Mouse (Mus musculus) c-Kit-negative CD71-positive TER-119-positive erythroid progenitor cells, embryonic 14.5 days (primary cell): Measurements from ENCODE around the gene Tnfsf14.

Source experiments
- DNase-seq: peaks from one replicate; pipeline ENCODE4 v3.0.0-alpha.2; 2013; ENCODE audit warnings: low read depth, low spot score

Gene Tnfsf14

DNA sequence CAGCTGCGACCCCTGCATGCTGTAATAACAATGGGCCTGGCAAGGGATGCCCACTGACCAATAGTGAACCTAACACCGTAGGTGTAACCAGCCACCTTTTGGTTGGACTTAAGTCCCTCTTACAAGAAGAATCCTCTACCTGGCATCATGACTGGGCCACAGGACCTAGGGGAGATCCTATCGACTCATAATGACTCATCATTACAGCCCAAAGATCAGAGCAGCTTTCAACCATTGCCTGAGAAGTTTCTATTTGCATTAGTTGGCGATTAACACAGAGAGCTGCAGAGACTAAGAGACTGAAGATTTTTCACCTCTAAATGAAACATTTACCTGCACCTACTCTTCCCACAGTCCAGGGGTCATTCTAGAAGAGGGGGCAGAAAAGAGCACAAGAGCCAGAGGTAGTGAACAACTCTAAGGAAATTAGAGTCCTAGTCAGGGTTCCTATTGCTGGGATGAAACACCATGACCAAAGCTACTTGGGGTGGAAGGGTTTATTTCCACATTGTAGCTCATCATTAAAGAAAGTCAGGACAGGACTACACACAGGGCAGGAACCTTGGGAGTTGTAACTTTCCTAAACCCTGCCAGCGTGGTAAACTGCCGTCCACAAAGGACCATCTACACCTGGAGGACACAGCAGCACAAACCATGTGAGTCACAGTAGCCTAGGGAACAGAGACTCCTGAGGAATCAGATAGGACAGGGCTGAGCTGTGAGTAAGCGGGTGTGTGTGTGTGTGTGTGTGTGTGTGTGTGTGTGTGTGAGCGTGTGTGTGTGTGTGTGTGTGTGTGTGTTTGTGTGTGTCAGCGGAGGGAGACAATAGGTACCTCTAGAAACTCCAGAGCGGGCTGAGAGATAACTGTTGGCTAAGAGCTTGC, 8.1 kb upstream of the Tnfsf14 start:
- no peak for DNase-seq

DNA sequence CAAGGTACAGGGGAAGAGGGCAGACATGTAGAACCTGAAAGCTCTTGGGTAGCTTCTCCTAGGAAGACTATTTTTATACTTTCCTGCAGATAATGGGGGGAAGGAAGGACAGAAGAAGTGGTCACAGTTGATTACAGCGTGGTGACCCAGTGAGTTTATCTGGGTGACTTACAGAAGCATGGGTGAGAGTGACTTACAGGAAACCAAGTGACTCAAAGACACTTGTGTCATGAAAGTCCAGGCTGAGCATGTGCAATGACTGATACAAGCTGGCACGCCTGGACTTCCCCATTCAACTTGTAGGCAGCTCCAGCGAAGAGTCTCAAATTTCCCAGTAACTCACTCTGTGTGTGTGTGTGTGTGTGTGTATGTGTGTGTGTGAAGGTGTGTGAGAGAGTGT, 4.3 kb upstream of the Tnfsf14 start:
- no peak for DNase-seq

DNA sequence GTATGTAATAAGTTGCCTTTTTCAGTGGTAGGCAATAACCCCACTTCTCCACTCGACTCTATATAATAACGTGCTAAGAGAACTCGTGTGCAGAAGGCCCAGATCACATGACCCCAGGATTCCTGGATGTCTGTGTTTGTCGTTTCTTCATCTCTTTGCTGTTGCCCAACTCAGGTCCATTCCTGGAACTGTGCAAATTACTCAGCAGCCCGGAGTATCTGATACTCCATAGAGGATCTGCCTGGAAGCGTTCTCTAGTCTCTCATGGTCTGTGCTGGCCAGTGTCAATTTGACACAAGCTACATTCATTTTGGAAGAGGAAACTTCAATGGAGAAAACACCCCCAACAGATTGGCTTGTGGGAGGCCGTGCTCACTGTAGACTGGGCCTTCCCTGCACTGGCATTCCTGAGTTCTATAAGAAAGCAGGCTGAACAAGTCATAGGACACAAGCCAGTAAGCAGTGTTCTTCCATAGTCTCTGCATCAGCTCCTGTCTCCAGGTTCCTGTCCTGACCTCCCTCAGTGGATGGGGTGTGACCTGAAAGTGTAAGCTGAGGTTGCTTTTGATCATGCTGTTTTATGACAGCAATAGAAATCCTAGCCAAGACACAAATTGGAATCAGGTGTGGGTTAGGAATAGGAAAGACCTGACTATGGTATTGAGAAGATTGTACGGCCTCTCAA, 1.5 kb upstream of the Tnfsf14 start:
- DNase-seq = no peak

DNA sequence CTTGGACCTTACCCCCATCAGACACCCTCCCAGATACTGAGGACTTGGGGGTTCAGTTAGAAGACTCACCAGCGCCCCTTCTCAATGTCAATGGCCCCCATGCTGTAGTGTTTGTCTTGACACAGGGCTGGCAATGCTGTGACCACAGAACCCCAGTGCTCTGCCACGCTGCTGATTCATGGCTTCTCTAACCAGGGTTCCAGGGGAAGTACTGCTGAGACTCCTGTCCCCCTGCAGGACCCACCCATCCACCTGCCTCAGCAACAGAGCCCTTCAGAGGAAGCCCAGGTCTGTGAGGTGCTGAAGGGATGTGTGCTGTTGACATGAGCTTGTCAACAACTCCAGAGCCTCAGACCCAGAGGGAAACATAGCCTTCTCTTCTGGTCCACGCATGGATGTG, 794 bp upstream of the Tnfsf14 start:
- DNase-seq = no peak

DNA sequence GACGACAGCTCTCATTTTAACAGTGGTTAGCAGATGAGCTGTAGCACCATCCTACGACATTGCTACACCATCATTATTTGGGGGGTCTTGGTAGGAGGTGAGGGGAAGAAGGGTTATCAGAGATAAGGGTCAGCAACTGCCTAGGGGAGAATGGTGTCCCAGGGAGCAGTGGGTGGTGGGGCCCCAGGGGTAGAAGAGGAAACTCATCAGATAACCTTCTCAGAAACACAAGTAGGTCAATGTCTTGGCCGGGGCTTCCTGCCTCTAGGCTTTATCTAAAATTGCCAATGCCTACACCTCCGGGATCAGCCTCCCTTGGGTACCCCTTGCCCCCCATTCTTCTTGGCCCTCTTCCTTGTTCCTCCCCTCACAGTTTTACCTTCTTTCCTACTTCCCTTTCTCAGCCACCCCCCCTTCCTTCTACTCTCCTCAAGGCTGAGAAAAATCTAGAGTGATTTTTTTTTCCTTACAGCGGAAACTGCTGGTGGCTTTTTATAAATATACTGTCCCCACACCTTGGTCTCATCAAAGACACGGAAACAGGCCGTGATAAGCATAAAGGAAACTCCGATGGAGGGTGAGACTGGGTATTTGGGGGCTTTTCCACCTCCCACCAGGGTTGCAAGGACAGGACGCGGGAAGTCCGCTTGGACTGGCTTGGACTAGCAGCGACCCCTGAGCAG, 5.3 kb downstream of the Tnfsf14 start:
- no peak for DNase-seq

DNA sequence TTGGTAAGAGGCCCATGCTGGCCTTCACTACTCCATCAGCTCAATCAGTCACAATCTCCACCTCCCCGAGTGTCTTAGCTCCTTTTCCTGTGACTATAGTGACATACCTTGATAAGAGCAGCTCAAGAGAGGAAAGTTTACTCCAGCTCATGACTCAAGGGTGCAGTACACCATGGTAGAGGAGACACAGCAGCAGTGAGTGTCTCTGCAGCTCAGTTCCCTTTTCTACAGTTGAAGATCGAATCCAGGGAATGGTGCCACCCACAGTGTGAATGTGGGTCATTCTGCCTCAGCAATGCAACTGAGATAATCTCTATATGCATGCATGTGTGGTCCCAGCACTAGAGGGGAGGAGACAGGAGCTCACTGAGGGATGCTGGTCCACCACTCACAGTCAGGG, 8.3 kb downstream of the Tnfsf14 start:
- DNase-seq = no peak

DNA sequence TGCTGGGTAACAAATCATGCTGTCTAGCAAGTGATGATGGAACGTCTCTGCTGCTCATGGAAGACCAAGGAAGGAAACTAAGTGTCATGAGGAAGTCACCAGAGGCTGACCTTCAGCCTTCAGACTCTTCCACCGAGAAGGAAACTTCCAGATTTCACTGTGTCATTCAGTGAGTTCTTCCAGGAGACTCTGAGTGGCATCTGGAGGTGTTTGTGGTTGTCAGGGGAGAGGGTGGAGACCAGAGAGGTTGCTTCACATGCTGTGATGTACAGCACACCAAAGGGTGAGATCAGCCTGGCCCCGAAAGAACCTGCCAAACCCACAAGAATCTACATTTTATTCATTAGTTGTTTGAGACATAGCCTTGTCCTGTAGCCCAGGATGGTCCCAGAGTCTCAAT, 11.1 kb downstream of the Tnfsf14 start:
- DNase-seq = no peak

DNA sequence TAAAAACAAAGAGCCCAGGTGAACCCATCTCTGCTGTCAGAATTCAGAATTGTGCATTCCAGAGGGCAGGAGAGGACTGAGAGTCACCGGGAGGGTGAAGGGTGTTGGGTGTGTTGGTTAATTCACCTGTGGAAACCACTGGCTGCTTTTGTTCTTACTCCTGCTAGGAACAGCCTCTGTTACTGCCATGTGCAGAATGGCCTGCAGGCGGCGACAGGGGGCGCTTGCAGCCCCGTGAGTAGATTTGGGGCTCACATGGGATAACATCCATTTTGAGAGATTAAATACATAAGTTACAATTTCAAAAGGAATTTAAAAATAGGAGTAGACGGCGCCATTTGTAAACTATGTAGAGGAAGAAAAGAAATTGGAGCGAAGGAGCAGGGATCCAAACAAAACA, 13.6 kb downstream of the Tnfsf14 start:
- no peak for DNase-seq

DNA sequence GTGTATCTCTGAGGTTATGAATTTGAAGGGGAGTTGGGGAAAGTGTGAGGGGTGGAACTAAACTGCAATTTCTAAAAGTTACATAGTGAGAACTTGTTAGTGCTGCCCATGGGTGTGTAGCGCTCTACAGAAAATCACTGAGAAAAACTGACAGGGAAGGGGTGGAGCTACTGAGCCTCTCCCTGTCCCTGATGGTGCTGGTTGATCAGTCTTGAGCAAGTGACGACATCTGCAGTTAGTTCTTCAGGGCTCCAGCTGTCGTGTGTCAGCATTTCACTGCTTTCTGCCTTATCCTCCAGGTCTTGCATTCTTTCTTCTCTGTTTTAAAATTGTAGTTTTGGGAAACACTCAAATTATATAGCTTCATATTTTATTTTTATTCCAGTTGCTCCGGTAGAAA, 20.6 kb downstream of the Tnfsf14 start:
- DNase-seq = no peak

DNA sequence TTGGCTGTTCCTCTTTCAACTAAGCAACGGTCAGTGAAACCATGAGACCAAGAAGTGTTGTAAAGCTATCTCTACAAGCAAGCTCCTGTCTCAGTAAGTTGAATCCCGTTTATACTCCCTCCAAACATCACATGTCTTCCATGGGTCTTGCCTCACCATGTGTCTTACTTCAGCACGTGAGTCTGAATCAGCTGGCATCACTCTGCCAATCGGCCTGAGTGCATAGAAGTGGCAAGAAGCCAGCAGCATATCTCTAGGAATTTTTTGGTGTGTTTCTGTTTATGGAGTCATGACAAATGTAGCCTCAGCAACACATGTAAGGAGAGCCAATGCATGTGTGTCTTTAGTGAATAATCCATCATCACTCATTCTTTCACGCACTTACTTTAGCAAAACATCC, 21.6 kb downstream of the Tnfsf14 start:
- no peak for DNase-seq

DNA sequence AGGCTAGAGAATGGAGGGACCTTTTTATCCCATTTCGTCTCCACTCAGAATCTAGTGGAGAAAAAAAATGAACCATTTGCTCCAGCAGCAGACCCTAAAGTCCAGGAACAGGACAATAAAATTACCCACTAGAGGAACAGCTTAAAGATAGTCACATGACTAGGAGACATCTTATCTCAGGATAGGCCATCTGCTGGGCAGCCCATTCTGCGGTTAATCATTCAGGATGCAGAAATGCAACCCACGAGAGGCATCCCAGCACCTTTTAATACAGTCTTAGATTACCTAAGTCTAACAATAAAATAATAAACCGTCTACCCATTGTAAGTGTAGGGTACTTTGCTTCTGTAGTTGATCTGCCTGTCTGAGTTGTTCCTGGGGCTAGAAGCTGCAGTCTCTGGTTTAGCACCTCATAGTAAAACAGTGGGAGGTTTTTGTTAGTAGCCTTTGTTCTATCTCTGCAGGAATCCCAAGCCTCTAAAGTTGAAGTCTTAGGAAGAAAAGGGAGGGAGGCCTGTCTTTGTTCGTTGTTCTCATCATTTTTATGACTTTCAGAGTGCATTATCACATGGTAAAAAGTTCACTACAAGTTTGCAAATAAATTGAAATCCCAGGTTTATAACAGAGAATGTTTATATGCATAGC, 23.2 kb downstream of the Tnfsf14 start:
- no peak for DNase-seq

DNA sequence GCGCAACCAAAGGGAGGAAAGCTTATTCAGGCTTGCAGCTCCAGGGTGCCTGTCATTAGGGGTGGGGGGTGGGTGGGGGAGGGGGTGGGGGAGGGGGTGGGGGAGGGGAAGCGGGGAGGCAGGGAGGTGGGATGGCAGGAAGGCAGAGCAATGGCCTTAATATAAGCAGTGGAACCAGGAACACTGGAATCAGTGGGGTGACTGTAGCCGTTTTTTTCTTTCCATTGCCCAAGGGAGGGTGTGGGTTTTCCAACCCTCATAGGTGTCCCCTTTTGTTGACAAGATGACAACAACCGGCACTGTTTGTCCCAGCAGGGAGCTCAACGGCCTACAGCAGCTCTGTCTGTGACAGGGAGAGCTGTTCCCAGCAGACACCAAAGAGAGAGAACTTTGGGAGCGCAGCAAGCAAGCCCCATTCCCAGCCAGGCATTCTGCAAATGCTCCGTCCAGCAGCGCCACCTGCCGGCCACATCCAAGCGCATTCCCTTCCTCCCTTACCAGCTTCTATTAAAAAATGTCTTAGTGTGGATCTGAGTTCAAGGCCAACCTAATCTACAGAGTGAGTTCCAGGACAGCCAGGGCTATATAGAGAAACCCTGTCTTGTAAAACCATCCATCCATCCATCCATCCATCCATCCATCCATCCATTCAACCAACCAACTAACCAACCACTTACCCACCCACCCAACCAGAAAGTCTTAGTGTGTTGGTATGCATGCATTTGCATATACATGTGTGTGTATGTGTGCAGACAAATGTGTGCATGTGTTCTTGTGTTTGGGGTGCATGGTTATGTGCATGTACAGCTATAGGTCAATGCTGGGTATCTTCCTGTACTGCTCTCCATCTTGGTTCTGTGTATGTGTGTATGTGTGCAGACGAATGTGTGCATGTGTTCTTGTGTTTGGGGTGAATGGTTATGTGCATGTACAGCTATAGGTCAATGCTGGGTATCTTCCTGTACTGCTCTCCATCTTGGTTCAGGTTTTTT, 26.9 kb downstream of the Tnfsf14 start:
- DNase-seq = peak; percentile 44

DNA sequence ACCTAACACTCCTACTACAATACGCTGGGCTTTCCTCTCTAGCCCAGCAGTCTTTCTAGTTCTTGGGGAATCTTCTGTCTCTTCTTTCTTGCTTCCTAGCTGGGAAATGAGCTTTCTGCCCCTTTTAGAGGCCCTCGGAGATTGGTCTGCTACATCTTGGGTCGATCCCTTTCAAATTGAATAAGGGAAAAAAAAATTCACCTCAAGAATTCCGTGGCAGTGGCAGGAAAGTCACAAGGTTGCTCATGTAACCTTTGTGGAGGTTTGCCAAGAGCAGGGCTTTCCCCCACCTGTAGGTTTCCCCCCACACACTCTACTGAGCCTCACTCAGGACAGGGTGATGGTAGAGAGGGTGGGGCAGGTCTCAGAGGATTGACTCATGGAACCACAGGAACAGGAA, 40.2 kb downstream of the Tnfsf14 start:
- DNase-seq = no peak

DNA sequence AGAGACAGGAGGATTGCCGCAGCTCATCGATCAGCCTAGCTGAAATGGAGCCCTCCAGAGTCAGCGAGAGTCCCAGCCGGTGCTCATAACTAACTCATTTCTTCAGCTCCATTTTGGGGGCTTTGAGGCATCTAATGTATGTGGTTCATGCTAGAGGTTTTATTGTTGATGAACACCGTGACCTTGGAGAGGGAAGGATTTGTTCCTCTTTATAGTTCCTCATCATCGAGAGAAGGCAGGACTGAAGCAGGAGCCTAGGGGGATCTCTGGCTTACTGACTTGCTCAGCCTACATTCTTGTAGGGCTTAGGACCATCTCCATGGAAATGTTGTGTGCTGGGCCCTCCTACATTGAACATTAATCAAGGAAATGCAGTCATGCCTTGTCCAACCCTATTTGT, 41.0 kb downstream of the Tnfsf14 start:
- DNase-seq = no peak

DNA sequence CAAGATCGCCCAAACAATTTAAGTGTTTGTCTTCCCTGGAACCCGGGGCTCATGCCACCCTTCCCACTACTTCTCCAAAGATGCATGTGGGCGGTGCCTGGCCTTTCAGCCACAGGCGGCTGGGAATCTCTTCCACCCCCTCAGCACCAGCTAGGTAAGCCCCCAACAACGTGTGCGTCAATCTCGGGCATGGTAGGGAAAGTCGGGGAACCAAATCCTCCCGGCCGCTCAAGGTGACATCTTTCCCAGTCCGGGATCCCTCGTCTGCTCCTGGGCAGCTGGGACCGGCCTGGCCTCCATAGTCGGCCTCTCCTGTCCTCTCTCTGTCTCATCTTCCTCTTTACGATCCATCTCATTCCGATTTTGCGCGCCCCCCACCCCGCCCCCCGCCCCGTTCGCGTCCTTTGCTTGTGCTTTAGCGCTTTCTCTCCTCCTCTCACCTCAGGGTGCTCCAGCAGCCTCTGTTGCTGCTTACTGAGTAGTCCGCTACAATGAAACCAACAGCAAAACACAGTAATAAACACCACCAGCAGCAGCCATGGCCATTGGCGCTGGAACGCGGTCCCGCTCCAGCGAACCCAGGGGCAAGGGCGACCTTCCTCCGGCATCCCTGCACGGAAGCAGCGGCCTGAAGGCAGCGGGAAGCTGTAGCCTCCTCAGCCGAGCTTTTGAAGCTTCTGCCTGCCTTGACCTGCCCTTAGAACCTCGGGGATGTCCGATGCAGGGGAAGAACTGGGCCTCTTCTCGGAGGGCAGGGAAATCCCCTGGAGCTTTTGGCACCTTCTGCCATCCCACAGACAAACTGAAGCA, 44.8 kb downstream of the Tnfsf14 start, which contains the start of gene Cd70:
Gene Cd70, minus strand, starts transcription at position 784 of the 810 bp plus-strand sequence.
- DNase-seq = no peak

DNA sequence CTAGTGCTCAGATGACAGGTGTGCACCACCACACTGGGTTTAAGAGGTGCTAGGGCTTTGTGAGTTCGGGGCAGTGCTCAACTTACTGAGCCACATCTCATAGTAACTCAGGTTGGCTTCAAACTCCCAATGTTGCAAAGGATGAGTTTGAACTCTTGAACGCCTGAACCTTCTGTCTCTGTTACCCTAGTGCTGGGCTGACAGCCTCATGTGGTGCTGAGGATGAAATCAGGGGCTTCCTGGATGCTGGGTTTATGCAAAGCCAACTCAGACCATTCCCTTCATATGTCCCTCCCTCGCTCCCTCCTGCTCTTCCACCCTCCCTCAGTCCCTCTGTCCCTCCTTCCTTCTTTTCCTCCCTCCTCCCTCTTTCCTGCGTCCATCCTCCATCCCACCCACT, 45.6 kb downstream of the Tnfsf14 start:
- no peak for DNase-seq

DNA sequence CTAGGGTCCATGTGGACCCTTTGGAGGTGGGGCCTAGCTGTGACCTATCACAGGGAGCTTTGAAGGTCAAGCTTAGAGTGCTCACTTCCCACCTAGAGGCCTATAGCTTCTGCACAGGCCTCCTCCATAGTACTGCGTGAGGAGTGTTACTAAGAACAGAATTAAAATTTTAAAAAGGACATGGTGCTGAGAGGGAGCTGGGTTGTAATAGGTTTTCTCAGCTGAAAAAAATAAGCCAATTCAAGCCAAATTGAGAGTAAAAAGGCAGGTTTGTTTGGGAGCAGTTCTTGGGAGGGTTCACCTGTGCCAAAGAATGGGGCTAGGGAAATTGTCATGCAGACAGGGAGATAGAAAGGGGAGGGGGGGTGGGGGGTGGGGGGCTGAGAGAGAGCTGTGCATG, 48.9 kb downstream of the Tnfsf14 start:
- DNase-seq = no peak

DNA sequence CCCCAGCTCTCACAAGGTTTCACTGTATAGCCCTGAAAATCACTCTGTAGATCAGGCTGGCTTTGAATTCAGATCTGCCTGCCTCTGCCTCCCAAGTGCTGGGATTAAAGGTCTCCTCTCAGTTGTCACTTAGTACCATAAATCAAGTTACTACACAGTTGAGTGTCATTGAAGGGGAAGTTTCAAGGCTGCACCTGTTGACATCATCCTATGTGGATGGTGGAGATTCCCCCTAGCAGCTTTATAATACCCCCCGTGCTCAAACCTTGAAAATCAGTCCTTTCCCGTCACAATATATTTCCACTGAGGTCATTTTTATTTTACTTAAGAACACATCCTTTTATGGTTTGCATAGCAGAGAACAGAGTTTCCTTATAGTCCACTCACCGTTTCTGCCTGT, 50.3 kb downstream of the Tnfsf14 start:
- no peak for DNase-seq

DNA sequence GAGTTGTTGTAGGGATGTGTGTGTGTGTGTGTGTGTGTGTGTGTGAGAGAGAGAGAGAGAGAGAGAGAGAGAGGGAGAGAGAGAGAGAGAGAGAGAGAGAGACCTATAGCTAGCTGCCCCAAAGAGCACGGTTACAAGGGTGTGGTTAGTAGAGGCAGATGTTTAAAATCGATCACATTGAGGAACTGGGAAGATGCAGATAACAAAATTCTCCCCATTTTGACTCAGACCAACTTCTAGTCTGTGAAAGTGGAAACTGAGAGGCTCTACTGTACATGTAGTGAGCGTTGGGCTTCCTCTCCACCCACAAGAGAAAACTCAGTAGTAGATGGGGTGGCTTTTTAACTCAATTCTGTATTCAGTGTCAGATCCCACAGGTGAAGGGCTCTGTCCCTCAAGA, 54.3 kb downstream of the Tnfsf14 start:
- DNase-seq = no peak
